Mouse (Mus musculus): ENCODE data around the gene Top3a. TPM values are rescaled to one million over a fixed set of nuclear protein-coding genes. Genes with fewer than 3 reads are reported as not detected.
A peak's percentile ranks its signal among the peaks of the same experiment; 100 is the strongest.

Gene Top3a
- polyA plus RNA-seq, 1 experiment: 0.31 TPM

DNA sequence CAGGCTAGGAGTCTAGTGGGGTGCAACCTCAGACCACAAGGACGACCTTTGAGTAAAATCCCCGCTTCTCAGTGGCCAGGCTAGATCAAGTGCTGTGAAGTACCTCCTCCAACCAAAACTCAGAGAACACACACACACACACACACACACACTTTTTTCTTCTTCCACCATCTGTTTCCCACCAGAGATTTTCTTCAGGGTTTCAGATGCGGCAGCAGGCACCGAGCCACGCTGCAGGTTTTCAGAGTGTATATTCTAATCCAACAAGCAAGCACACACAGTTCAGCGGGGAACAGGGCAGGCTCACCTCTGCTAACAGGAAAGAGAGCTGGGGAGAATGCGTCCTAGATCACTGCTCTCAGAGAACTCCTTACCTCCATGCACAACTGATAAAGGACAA is 21.6 kb downstream of the Top3a start:
- TF ChIP-seq GATA1 (IDR thresholded peaks at IDR 0.05; ENCODE audit: low read length): no peak
- Histone ChIP-seq H3K4me3 (replicated peaks) (no peak overlapping the region), H3K4me1 (ENCODE audit: control insufficient read depth) (no peaks in the 10 kb centered on the region), H3K27me3 (ENCODE audit: control insufficient read depth) (no peaks in the 10 kb centered on the region), H3K36me3 (ENCODE audit: control insufficient read depth) (peaks cover 83% of the 10 kb centered on the region), H3K9me3 (ENCODE audit: control insufficient read depth, low read length) (no peaks in the 10 kb centered on the region)

DNA sequence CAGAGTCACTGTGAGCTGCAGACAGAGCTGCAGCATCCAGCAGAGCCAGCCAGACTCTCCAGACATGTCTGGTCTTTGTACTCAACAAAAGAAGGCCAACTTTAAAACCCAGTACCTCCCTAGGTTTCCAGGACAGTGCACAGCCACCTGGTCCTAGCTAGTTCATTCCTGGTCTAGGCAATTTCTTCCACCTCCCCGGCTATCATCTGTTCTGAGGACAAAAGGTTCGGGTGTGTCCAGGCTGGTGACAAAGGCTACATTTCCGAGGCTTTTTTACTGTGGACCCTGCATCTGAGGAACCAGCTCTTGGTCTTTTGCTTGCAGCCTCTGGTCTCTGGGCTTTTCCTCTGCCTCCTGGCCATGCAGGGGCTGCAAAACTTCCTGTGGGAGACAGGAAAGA is 36.8 kb downstream of the Top3a start:
- no peak overlapping the region for H3K4me3 ChIP-seq (replicated peaks)
- peaks cover 77% of the 10 kb centered on the region for H3K36me3 ChIP-seq (ENCODE audit: control insufficient read depth)
- peaks cover 26% of the 10 kb centered on the region for H3K4me1 ChIP-seq (ENCODE audit: control insufficient read depth)
- TF ChIP-seq GATA1 (IDR thresholded peaks at IDR 0.05; ENCODE audit: low read length) (no peak), TAL1 (IDR thresholded peaks at IDR 0.05; ENCODE audit: low read length) (no peak)
- H3K27me3 ChIP-seq (ENCODE audit: control insufficient read depth): no peaks in the 10 kb centered on the region
- peaks cover 5% of the 10 kb centered on the region for H3K9me3 ChIP-seq (ENCODE audit: control insufficient read depth, low read length)

- Histone ChIP-seq H3K27me3 (ENCODE audit: control insufficient read depth) (no peaks in the 10 kb centered on the region), H3K4me1 (ENCODE audit: control insufficient read depth) (peaks cover 29% of the 10 kb centered on the region), H3K36me3 (ENCODE audit: control insufficient read depth) (peaks cover 58% of the 10 kb centered on the region)
Measured at GRCm38 (mm10) chr11:60737450-60737849, 39.7 kb downstream of the Top3a start.

DNA sequence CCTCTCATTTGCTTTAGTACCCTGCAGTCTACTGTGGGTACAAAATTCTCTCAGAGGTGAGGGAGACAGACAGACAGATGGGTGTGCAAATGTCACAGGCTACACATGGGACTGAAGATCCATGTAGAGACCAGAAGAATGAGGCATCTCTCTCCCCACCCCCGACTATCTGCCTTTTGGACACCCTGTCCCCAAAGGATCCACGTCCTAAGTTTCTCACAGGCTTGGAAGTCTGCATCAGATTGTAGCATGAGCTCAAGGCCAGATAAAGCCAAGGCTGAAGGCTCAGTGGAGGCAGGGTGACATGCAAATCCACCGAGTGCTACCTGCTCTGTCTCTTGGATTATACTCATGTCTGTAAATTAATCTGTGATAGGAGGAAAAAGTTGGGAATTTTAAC is 40.7 kb downstream of the Top3a start:
- Histone ChIP-seq H3K27me3 (ENCODE audit: control insufficient read depth) (no peaks in the 10 kb centered on the region), H3K4me3 (replicated peaks) (no peak overlapping the region), H3K9me3 (ENCODE audit: control insufficient read depth, low read length) (peaks cover 5% of the 10 kb centered on the region), H3K4me1 (ENCODE audit: control insufficient read depth) (peaks cover 29% of the 10 kb centered on the region), H3K36me3 (ENCODE audit: control insufficient read depth) (peaks cover 56% of the 10 kb centered on the region)
- TF ChIP-seq GATA1 (IDR thresholded peaks at IDR 0.05; ENCODE audit: low read length): no peak
- no peak for TF ChIP-seq TAL1 (IDR thresholded peaks at IDR 0.05; ENCODE audit: low read length)

More at GRCm38 (mm10) chr11:60737450-60737849, 39.7 kb downstream of the Top3a start:
- Histone ChIP-seq H3K4me3 (replicated peaks) (no peak overlapping the region), H3K9me3 (ENCODE audit: control insufficient read depth, low read length) (peaks cover 5% of the 10 kb centered on the region)
- TF ChIP-seq TAL1 (IDR thresholded peaks at IDR 0.05; ENCODE audit: low read length) (no peak), GATA1 (IDR thresholded peaks at IDR 0.05; ENCODE audit: low read length) (no peak)

DNA sequence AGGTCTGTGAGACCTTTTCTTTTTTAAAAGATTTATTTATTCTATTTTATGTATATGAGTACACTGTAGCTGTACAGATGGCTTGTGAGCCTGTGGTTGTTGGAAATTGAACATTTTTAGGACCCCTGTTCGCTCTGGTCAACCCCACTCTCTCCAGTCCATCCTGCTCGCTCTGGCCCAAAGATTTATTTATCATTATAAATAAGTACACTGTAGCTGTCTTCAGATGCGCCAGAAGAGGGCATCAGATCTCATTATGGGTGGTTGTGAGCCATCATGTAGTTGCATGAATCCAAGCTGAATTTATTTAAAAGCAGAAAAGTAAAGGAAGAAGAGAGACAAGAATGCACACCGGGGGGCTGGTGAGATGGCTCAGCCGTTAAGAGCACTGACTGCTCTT is 42.0 kb downstream of the Top3a start:
- Histone ChIP-seq H3K4me1 (ENCODE audit: control insufficient read depth) (peaks cover 30% of the 10 kb centered on the region), H3K27me3 (ENCODE audit: control insufficient read depth) (no peaks in the 10 kb centered on the region), H3K9me3 (ENCODE audit: control insufficient read depth, low read length) (peaks cover 5% of the 10 kb centered on the region), H3K4me3 (replicated peaks) (no peak overlapping the region), H3K36me3 (ENCODE audit: control insufficient read depth) (peaks cover 55% of the 10 kb centered on the region)
- TF ChIP-seq TAL1 (IDR thresholded peaks at IDR 0.05; ENCODE audit: low read length): no peak
- TF ChIP-seq GATA1 (IDR thresholded peaks at IDR 0.05; ENCODE audit: low read length): no peak

DNA sequence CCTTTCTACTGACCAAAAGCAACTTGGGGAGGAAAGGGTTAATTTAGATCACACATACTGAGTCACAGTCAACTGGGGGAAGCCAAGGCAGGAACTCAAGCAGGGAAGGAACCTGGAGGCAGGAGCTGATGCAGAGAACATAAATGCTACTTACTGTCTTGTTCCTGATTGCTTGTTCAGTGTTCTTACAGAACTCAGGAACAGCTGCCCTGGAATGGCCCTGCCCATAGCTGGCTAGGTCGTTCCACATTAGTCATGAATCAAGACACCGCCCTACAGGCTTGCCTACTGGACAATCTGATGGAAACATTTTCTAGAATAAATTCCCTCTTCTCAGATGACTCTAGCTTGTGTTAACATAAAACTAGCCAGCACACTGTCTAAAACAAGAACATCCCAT is 43.0 kb downstream of the Top3a start:
- Histone ChIP-seq H3K4me1 (ENCODE audit: control insufficient read depth) (peaks cover 33% of the 10 kb centered on the region), H3K4me3 (replicated peaks) (no peak overlapping the region), H3K9me3 (ENCODE audit: control insufficient read depth, low read length) (peaks cover 5% of the 10 kb centered on the region), H3K36me3 (ENCODE audit: control insufficient read depth) (peaks cover 46% of the 10 kb centered on the region), H3K27me3 (ENCODE audit: control insufficient read depth) (no peaks in the 10 kb centered on the region)
- TF ChIP-seq GATA1 (IDR thresholded peaks at IDR 0.05; ENCODE audit: low read length) (no peak), TAL1 (IDR thresholded peaks at IDR 0.05; ENCODE audit: low read length) (no peak)

- Histone ChIP-seq H3K4me1 (ENCODE audit: control insufficient read depth) (peaks cover 37% of the 10 kb centered on the region), H3K4me3 (replicated peaks) (no peak overlapping the region), H3K9me3 (ENCODE audit: control insufficient read depth, low read length) (no peaks in the 10 kb centered on the region), H3K36me3 (ENCODE audit: control insufficient read depth) (peaks cover 31% of the 10 kb centered on the region), H3K27me3 (ENCODE audit: control insufficient read depth) (no peaks in the 10 kb centered on the region)
- no peak for TF ChIP-seq GATA1 (IDR thresholded peaks at IDR 0.05; ENCODE audit: low read length)
- no peak for TF ChIP-seq TAL1 (IDR thresholded peaks at IDR 0.05; ENCODE audit: low read length)
Measured at GRCm38 (mm10) chr11:60731251-60731650, 45.9 kb downstream of the Top3a start.

- Histone ChIP-seq H3K36me3 (ENCODE audit: control insufficient read depth) (peaks cover 30% of the 10 kb centered on the region), H3K4me1 (ENCODE audit: control insufficient read depth) (peaks cover 39% of the 10 kb centered on the region), H3K4me3 (replicated peaks) (no peak overlapping the region), H3K27me3 (ENCODE audit: control insufficient read depth) (no peaks in the 10 kb centered on the region), H3K9me3 (ENCODE audit: control insufficient read depth, low read length) (no peaks in the 10 kb centered on the region)
- TF ChIP-seq TAL1 (IDR thresholded peaks at IDR 0.05; ENCODE audit: low read length): no peak
Measured at GRCm38 (mm10) chr11:60730169-60730568, 47.0 kb downstream of the Top3a start.

DNA sequence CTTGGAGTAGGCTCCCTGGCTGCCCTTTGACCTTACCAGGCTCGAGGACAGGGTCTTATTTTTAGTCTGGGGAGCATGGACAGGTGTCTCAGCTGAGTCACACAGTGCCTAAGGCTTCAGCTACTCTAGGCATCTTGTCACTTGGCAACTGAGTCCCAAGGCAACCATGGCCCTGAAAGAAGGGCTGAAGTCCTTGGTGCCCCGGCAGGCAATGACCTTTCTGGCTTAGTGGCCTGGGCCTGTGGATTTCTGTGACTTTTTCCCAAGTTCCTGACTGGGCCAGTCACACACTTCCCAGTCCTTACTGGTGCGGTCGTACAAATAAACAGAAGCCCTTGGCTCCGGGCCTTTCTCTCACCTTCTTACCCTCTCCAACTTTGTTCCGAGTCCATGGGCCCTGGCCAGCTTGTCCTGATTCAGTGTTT is 47.9 kb downstream of the Top3a start:
- H3K9me3 ChIP-seq (ENCODE audit: control insufficient read depth, low read length): no peaks in the 10 kb centered on the region
- peak overlapping the region; percentile 89 for H3K4me3 ChIP-seq (replicated peaks)
- H3K4me1 ChIP-seq (ENCODE audit: control insufficient read depth): peaks cover 38% of the 10 kb centered on the region
- H3K36me3 ChIP-seq (ENCODE audit: control insufficient read depth): peaks cover 39% of the 10 kb centered on the region
- H3K27me3 ChIP-seq (ENCODE audit: control insufficient read depth): no peaks in the 10 kb centered on the region
- TF ChIP-seq GATA1 (IDR thresholded peaks at IDR 0.05; ENCODE audit: low read length): no peak

DNA sequence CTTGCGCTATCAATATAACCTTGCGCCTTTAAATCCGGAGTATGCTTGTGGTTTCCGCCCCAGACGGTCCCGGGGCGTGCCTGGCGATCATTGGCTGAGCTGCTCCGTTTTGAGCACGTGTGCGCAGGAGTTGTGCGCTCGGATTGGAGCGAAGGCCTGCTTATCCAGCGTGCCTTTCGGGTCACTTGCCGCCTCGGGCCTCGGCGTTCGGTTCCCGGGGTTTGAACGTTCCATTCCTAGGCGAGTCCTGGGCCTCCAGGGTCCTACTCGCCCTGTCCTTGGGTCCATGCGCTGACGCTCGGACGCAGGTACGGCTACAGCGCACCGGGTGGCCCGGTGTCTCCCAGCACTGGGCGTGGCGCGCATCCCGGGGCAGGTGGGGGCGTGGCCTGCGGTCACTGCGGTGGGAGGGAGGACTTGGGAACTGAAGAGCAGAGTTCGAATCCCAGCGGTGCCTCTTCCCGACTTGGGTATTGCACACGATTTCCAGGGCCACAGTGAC is 48.9 kb downstream of the Top3a start, which contains the start of gene Mief2:
Mief2 (plus strand) TSS at position 139 of the 502 bp plus-strand sequence.
- TF ChIP-seq TAL1 (IDR thresholded peaks at IDR 0.05; ENCODE audit: low read length): no peak
- TF ChIP-seq GATA1 (IDR thresholded peaks at IDR 0.05; ENCODE audit: low read length): no peak
- Histone ChIP-seq H3K36me3 (ENCODE audit: control insufficient read depth) (peaks cover 48% of the 10 kb centered on the region), H3K9me3 (ENCODE audit: control insufficient read depth, low read length) (no peaks in the 10 kb centered on the region), H3K4me1 (ENCODE audit: control insufficient read depth) (peaks cover 37% of the 10 kb centered on the region), H3K27me3 (ENCODE audit: control insufficient read depth) (no peaks in the 10 kb centered on the region), H3K4me3 (replicated peaks) (peak within 1 kb of the TSS; percentile 89)
